Comparison of ENCODE assay signal across 29 mouse cellular contexts in the genomic region with DNA sequence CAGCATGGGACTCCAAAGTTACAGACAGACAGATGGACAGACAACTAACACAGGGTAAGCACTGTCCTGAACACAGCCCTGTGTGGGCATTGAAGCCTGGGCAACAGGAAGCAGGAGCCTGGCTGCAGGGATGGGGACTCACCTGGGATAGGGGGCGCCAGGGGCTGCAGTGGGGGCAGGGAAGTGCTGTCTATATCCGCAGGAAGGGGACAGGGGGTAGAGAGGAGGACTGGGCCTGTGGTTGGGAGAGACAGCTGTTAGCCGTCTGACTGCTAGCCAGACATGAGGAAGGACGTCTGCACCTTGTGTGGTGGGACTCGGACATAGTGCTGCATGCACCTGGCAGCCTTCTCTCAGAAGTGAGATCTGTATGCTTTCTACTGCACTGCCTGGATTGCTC. TPM values are rescaled to one million over a fixed set of nuclear protein-coding genes. Genes with fewer than 3 reads are reported as not detected.
DNase-seq lines count a peak whose midpoint lies in the region; ATAC-seq and TF ChIP-seq lines count a peak whose summit lies in the region.
"Had no signal": no experiment of that assay in that cellular context is flagged by ENCODE, and none has a peak within 500 bp of the region (broad histone marks: within the 10 kb centered on the region; RNA-seq: fewer than 3 reads in every experiment).

No protein-coding gene starts in this region.

- no peak overlapping the region for H3K4me3 ChIP-seq in forebrain, embryonic 11.5 days (ENCODE audit: low read depth, low read length)
- H3K4me3 ChIP-seq in forebrain, embryonic 13.5 days = no peak overlapping the region
- H3K4me3 ChIP-seq in hindbrain, postnatal 0 days (ENCODE audit: low read length) = no peak overlapping the region
- no peak overlapping the region for H3K4me3 ChIP-seq in hindbrain, embryonic 13.5 days
- H3K4me3 ChIP-seq: embryonic facial prominence, embryonic 15.5 days; forebrain, embryonic 12.5 days; heart, embryonic 10.5 days; hindbrain, embryonic 12.5 days had no signal

- peak; percentile 41 for DNase-seq in forebrain, embryonic 11.5 days (ENCODE audit: low spot score)
- DNase-seq in testis, postnatal 10 days (ENCODE audit: low spot score) = peak; percentile 45
- DNase-seq in testis, postnatal 14 days (ENCODE audit: low spot score) = no peak
- peak; percentile 54 for DNase-seq in thymus, postnatal 14 days
- DNase-seq in hindbrain, postnatal 0 days (ENCODE audit: low spot score) = no peak
- DNase-seq in layer of hippocampus, postnatal 36 days = no peak
- DNase-seq: adrenal gland, adult 8-10 months; cerebellum, adult 11 months; cerebellum, adult 8-10 months; embryo, embryonic 11 days; forebrain, postnatal 0 days; gastrocnemius, postnatal 25 days; heart, postnatal 10 days; heart, postnatal 4 days had no signal

- H3K27me3 ChIP-seq in forebrain, embryonic 11.5 days (ENCODE audit: control insufficient read depth, insufficient read depth, low read length) = no peaks in the 10 kb centered on the region
- H3K27me3 ChIP-seq in forebrain, embryonic 13.5 days = no peaks in the 10 kb centered on the region
- no peaks in the 10 kb centered on the region for H3K27me3 ChIP-seq in hindbrain, postnatal 0 days (ENCODE audit: insufficient read depth, low read length)
- H3K27me3 ChIP-seq in hindbrain, embryonic 13.5 days = no peaks in the 10 kb centered on the region
- H3K27me3 ChIP-seq: embryonic facial prominence, embryonic 15.5 days; forebrain, embryonic 12.5 days; hindbrain, embryonic 12.5 days had no signal

- no peak overlapping the region for H3K9ac ChIP-seq in forebrain, embryonic 11.5 days (ENCODE audit: low read length)
- H3K9ac ChIP-seq in forebrain, embryonic 13.5 days = no peak overlapping the region
- no peak overlapping the region for H3K9ac ChIP-seq in hindbrain, postnatal 0 days (replicated peaks; ENCODE audit: low read length)
- H3K9ac ChIP-seq in hindbrain, embryonic 13.5 days = no peak overlapping the region
- H3K9ac ChIP-seq: embryonic facial prominence, embryonic 15.5 days; forebrain, embryonic 12.5 days; forebrain, postnatal 0 days; hindbrain, embryonic 12.5 days had no signal

- H3K9me3 ChIP-seq in forebrain, embryonic 11.5 days (ENCODE audit: control insufficient read depth, low read length) = no peaks in the 10 kb centered on the region
- no peaks in the 10 kb centered on the region for H3K9me3 ChIP-seq in forebrain, embryonic 13.5 days (replicated peaks)
- no peaks in the 10 kb centered on the region for H3K9me3 ChIP-seq in hindbrain, postnatal 0 days (ENCODE audit: low read length)
- no peaks in the 10 kb centered on the region for H3K9me3 ChIP-seq in hindbrain, embryonic 13.5 days
- H3K9me3 ChIP-seq: embryonic facial prominence, embryonic 15.5 days; forebrain, embryonic 12.5 days; G1E; heart, embryonic 10.5 days; hindbrain, embryonic 12.5 days had no signal

- no peak for TF ChIP-seq CTCF in hindbrain, postnatal 0 days (IDR thresholded peaks at IDR 0.05; ENCODE audit: low read depth)

- no peaks in the 10 kb centered on the region for H3K36me3 ChIP-seq in forebrain, embryonic 11.5 days (ENCODE audit: control insufficient read depth, insufficient read depth, low read length)
- peaks cover 18% of the 10 kb centered on the region; the same call in 1 of the 2 replicates for H3K36me3 ChIP-seq in forebrain, embryonic 13.5 days (ENCODE audit: poor library complexity, severe bottlenecking)
- peaks cover 3% of the 10 kb centered on the region; the same call in 1 of the 2 replicates for H3K36me3 ChIP-seq in hindbrain, postnatal 0 days (ENCODE audit: insufficient read depth, low read length)
- 0 out of 2 replicates have a peak, but pooled peaks cover 4% of the 10 kb centered on the region for H3K36me3 ChIP-seq in hindbrain, embryonic 13.5 days
- H3K36me3 ChIP-seq: hindbrain, embryonic 12.5 days had no signal

- no peak overlapping the region for H3K27ac ChIP-seq in forebrain, embryonic 11.5 days (ENCODE audit: low read depth, low read length)
- H3K27ac ChIP-seq in forebrain, embryonic 13.5 days = no peak overlapping the region
- H3K27ac ChIP-seq in hindbrain, postnatal 0 days = no peak overlapping the region
- no peak overlapping the region for H3K27ac ChIP-seq in hindbrain, embryonic 13.5 days
- H3K27ac ChIP-seq: embryonic facial prominence, embryonic 15.5 days; forebrain, embryonic 12.5 days; heart, embryonic 10.5 days; hindbrain, embryonic 12.5 days had no signal

- 72% methylated on average over 5 of the region's 5 CpGs for WGBS in forebrain, embryonic 11.5 days
- WGBS in forebrain, embryonic 13.5 days = 73% methylated on average over 5 of the region's 5 CpGs
- 71% methylated on average over 5 of the region's 5 CpGs for WGBS in hindbrain, postnatal 0 days
- 83% methylated on average over 5 of the region's 5 CpGs for WGBS in hindbrain, embryonic 13.5 days

- H3K4me1 ChIP-seq in forebrain, embryonic 11.5 days (replicated peaks; ENCODE audit: control insufficient read depth, insufficient read depth, low read length) = no peaks in the 10 kb centered on the region
- no peaks in the 10 kb centered on the region for H3K4me1 ChIP-seq in forebrain, embryonic 13.5 days
- H3K4me1 ChIP-seq in hindbrain, postnatal 0 days (ENCODE audit: insufficient read depth, low read length) = no peaks in the 10 kb centered on the region
- H3K4me1 ChIP-seq in hindbrain, embryonic 13.5 days (replicated peaks) = no peaks in the 10 kb centered on the region
- H3K4me1 ChIP-seq: forebrain, embryonic 12.5 days; hindbrain, embryonic 12.5 days had no signal

- ATAC-seq in forebrain, embryonic 11.5 days (replicated peaks; ENCODE audit: low FRiP score) = no peak
- no peak for ATAC-seq in forebrain, embryonic 13.5 days
- ATAC-seq in hindbrain, postnatal 0 days = no peak
- ATAC-seq in hindbrain, embryonic 13.5 days (ENCODE audit: low FRiP score) = no peak
- ATAC-seq: forebrain, postnatal 0 days had no signal

- no peak overlapping the region for H3K4me2 ChIP-seq in forebrain, embryonic 11.5 days (ENCODE audit: low read depth, low read length, severe bottlenecking)
- no peak overlapping the region for H3K4me2 ChIP-seq in forebrain, embryonic 13.5 days
- H3K4me2 ChIP-seq in hindbrain, postnatal 0 days (ENCODE audit: low read depth, low read length) = no peak overlapping the region
- no peak overlapping the region for H3K4me2 ChIP-seq in hindbrain, embryonic 13.5 days
- H3K4me2 ChIP-seq: embryonic facial prominence, embryonic 15.5 days; forebrain, embryonic 12.5 days; hindbrain, embryonic 12.5 days had no signal

RNA-seq across cellular contexts. Expression of a gene that starts 24.1 kb away (rescaled TPM):
- polyA plus RNA-seq in forebrain, embryonic 11.5 days (2014; fragmentation: Nextera tagmentation; extraction: Ambion mirVana) = 9.5 and 9.6 TPM in 2 replicates
- polyA plus RNA-seq in forebrain, embryonic 13.5 days (2015; fragmentation: Nextera tagmentation; extraction: Ambion mirVana) = 2.2 and 2.3 TPM in 2 replicates
- 2.2 and 3.3 TPM in 2 replicates for total RNA-seq in hindbrain, postnatal 0 days (2014; rRNA removed)
- 3.3 and 4.3 TPM in 2 replicates for polyA plus RNA-seq in hindbrain, postnatal 0 days (2015; fragmentation: Nextera tagmentation; extraction: Ambion mirVana)
- 3.2 and 4.7 TPM in 2 replicates for polyA plus RNA-seq in hindbrain, embryonic 13.5 days (2015; fragmentation: Nextera tagmentation; extraction: Ambion mirVana)
- total RNA-seq in layer of hippocampus, postnatal 36 days (2021) = 1 to 10 TPM; 2.6 to 2.9 TPM
- total RNA-seq: G1E had no signal
- polyA plus RNA-seq: G1E had no signal

RNA-seq across cellular contexts. Expression of a gene that starts 26.9 kb away (rescaled TPM):
- 855 and 927 TPM in 2 replicates for polyA plus RNA-seq in forebrain, embryonic 11.5 days (2014; fragmentation: Nextera tagmentation; extraction: Ambion mirVana)
- 1,072 and 1,145 TPM in 2 replicates for polyA plus RNA-seq in forebrain, embryonic 13.5 days (2015; fragmentation: Nextera tagmentation; extraction: Ambion mirVana)
- 320 and 370 TPM in 2 replicates for total RNA-seq in hindbrain, postnatal 0 days (2014; rRNA removed)
- polyA plus RNA-seq in hindbrain, postnatal 0 days (2015; fragmentation: Nextera tagmentation; extraction: Ambion mirVana) = 1,108 and 1,162 TPM in 2 replicates
- polyA plus RNA-seq in hindbrain, embryonic 13.5 days (2015; fragmentation: Nextera tagmentation; extraction: Ambion mirVana) = 1,097 and 1,103 TPM in 2 replicates
- 100 to 1,000 TPM; 456 to 518 TPM for total RNA-seq in layer of hippocampus, postnatal 36 days (2021)

RNA-seq across cellular contexts. Expression of a gene that starts 44.9 kb away (rescaled TPM):
- not detected in 2 replicates for polyA plus RNA-seq in forebrain, embryonic 11.5 days (2014; fragmentation: Nextera tagmentation; extraction: Ambion mirVana)
- polyA plus RNA-seq in forebrain, embryonic 13.5 days (2015; fragmentation: Nextera tagmentation; extraction: Ambion mirVana) = not detected in 2 replicates
- total RNA-seq in hindbrain, postnatal 0 days (2014; rRNA removed) = not detected in 2 replicates
- not detected in 2 replicates for polyA plus RNA-seq in hindbrain, postnatal 0 days (2015; fragmentation: Nextera tagmentation; extraction: Ambion mirVana)
- polyA plus RNA-seq in hindbrain, embryonic 13.5 days (2015; fragmentation: Nextera tagmentation; extraction: Ambion mirVana) = not detected in 2 replicates
- not detected for total RNA-seq in layer of hippocampus, postnatal 36 days (2021)
- total RNA-seq: adrenal gland, adult 8-10 months; adrenal gland, postnatal 4 days; common myeloid progenitor, adult 5-6 weeks; forebrain, postnatal 0 days; gastrocnemius, adult 18-20 months; gastrocnemius, postnatal 25 days; granulocyte monocyte progenitor cell, adult 5-6 weeks; heart, postnatal 10 days; heart, postnatal 4 days had no signal
- polyA plus RNA-seq: brain, embryonic 14.5 days; C2C12; embryonic facial prominence, embryonic 11.5 days; embryonic facial prominence, embryonic 15.5 days; forebrain, embryonic 12.5 days; forebrain, postnatal 0 days; G1E; heart, embryonic 10.5 days; heart, embryonic 14.5 days; hindbrain, embryonic 12.5 days had no signal

Comparison
In these comparisons a context has a peak if more than half of its experiments do, and no peak if none do; other contexts are left out.
1. DNase-seq: peak in forebrain, embryonic 11.5 days (single experiment), testis, postnatal 10 days (single experiment) and thymus, postnatal 14 days (single experiment); none in testis, postnatal 14 days (single experiment), hindbrain, postnatal 0 days (single experiment) and layer of hippocampus, postnatal 36 days (0 of 2).